Mouse (Mus musculus) adrenal gland, adult (tissue): ENCODE data around the gene Cd164l2.

ENCODE experiments used
- DNase-seq, 2 experiments: peaks; one replicate each; pipeline ENCODE4 v3.0.0; 2022 to 2023; ENCODE audit warnings: low spot score in 1 of 2; ENCODE audit not compliant: inconsistent age in 2 of 2

The Cd164l2 gene

DNA sequence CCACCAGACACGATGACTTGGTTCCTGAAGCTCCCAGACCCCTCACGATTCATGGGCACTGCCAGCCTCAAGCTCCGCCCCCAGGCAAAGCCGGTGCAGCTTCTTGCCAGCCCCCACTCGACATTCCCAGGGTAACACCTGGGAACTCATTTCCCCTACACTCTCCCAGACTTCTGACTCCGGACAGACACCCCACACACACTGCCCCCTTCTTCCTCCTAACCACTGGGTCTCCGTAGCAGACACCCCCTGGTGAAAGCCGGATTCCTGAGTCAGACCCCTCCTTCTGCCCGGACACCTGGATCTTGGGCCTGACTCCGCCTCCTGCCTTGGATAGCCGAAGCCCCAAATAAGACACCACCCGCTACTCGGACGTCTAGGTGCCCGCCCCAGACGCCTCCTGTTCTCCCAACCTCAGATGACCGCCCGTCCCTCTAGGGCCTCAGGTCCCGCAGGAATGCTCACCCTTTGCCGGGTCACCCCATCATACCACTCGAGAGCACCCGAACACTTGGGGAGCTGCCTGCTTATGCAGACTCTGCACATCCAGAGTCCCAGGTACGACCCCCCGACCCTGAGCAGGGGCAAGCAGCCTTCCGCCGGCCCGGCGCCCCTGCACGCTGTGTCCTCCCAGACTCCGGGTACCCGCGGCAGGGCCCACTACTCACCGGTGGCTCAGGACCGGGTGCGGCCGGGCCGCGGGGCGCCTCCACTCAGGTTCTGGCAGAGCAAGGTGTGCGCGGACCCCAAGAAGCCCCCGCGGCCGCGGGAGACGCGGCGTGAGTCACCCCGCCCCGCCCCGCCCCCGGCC lies at the start of gene Cd164l2, which contains the start of gene Gpr3:
TSS of gene Cd164l2 (plus strand) at position 381 of the 811 bp plus-strand sequence.
TSS of gene Gpr3 (minus strand) at position 786 of the 811 bp plus-strand sequence.
- DNase-seq = no peak

DNA sequence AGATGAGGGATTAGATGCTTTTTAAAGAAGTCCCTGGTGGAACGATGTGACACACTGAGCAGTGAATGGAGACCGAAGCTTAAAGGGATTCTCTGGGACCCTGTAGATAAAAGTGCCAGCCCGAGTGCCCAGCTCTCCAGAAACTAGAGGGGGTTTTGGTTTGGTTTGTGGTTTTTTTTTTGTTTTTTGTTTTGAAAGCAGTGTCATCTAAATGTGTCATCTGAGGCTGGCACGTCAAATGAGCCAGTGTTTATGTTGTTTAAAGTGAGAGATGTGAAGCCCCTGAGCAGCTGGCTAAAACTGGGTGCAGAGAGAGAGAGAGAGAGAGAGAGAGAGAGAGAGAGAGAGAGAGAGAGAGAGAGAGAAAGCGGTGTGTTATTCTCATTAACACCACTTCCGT lies 49.7 kb upstream of the Cd164l2 start:
- DNase-seq = no peak

DNA sequence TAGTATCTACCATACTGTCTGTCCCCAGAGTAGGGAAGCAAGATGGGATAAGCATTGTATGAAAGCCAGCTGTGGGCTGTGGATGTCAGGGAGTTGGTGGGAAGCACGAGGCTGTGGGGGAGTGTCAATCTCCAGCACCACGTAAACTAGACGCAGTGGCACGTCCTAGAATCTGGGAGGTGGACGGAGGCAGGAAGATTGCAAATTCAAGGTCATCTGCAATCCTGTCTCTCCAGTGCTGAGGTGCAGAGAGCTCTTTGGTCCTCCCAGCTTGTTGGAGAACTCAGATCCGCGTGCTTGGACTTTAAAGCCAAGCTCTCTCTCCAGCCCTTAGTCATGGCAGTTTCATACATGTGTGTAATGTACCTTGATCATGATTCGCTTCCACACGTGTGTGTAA lies 45.2 kb upstream of the Cd164l2 start:
- DNase-seq = peak in 1 of 2 experiments; percentile 56

DNA sequence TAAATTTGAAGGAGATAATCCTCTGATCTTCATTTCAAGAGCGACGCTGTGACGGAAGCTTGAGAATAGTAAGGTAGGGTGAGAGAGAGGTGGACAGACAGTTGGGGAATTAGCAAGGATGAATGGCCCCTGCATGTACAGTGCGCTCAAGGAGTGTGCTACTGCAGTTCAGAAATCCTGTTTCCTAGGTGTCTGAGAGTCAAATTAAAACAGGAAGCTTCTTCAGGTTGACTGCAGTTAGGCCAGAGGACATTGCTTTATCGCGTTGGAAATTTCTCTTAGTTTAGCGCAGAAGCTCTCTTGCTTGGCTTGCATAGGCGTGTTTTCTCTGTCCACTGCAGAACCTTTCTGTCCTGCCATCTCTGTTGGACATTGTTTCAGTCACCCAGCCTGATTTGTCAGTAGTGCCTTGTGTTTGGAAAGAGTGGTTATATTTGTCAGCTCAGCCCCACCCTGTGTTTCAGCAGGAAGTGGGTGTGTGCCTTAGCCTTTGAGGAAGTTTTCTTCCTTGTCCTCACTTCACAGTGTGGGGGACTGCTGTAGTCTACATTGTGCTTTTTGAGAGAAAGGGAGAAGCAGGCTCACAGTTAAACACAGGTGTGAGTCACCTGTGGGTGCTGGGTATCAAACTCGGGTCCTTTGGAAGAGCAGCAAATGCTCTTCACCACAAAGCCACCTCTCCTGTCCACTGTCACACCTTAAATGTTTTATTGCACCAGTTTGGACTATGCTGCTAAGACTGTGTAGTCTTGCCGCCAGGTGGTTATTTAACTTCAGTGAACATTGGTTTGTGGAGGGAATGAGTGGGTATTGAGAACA lies 42.5 kb upstream of the Cd164l2 start:
- DNase-seq = peak in 1 of 2 experiments; percentile 67

DNA sequence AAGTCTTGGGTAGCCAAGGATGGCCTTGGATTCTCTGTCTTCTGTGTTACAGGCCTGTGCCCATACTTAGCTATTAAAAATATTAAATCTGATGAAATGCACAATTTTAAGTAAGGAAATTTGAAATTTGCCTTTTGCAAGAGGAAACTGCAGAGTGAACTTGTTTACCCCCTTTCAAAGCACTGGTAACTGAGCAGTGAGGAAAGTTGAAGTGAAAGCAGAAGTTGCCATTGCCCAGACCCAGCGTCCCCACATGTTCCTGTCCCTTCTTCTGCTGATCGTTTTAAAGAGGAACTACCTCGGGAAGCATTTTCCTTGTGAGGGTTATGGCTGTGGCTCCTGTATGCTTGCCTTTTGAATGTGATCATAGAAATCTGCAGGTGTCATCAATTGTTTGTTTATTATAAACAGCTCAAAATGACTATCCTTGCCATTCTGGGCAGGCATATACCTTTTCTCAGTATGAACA lies 41.8 kb upstream of the Cd164l2 start:
- no peak for DNase-seq

DNA sequence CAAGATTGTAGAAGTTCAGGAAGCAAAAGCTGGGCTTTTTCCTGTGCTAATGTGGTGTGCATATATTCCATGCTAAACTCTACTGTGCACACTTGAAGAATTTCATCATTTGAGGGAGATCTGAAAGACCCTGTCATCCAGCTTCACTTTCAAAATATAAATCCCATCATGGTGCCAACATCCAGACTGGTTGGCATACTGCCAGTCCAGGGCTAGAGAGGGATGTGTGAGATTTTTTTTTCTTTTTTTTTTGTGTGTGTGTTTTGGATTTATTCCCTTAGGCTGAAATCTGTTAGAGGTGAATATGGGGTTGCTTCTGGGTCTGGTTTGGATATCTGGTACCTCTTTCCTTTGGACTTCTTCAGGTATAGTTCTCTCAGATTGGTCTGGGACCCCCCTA lies 41.3 kb upstream of the Cd164l2 start:
- DNase-seq = no peak

DNA sequence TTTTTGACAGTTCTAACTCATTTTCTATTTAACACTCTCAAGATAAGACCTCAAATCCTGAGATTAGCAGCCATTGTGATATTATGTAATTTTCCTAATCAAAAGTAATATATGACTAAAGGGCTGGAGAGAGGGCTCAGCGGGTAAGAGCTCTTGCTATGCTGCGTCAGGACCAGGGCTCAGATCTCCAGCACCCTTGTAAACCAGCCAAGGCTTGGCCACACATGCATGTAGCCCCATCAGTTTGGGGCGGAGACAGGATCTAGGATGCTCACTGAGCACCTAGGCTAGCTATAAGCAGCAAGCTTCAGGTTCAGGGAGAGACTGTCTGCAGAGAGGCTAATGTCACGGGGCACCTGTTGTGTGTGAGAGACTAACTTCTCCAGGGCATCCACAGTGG lies 39.5 kb upstream of the Cd164l2 start:
- no peak for DNase-seq

DNA sequence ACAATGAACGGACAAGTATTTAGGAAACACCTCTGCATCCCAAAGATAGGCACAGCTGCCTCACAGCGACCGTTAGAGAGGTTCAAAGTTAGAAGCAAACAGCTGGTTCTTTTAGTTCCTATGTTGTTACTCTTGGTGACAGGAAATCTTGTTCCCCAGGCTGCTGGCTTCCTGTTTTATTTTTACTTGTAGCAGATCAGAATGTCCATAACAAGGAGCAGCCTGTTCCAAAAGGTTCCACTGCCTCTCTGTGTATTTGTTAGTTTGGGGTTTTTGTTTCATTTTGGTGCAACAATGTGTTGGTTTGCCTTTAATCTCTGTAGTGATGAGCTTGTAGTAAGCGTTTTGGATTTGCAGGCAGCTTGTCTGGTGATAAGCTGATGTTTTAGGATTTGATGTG lies 37.6 kb upstream of the Cd164l2 start:
- no peak for DNase-seq

DNA sequence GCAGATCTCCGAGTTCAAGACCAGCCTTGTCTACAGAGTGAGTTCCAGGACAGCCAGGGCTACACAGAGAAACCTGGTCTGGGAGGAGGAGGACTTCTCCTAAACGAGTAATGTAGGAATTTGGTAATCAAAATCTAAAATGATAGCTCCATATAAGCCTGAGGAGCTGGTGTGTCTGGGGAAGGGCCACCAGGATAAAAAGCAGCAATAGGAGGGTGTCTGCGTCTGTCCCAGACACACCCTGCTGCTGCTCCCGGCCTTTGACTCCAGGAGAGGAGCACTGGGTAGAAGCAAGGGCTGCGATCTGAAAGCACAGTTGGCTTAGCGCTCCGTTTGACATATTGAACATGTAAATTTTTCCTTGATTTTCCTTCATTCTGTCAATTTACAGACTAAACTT lies 36.7 kb upstream of the Cd164l2 start:
- no peak for DNase-seq

DNA sequence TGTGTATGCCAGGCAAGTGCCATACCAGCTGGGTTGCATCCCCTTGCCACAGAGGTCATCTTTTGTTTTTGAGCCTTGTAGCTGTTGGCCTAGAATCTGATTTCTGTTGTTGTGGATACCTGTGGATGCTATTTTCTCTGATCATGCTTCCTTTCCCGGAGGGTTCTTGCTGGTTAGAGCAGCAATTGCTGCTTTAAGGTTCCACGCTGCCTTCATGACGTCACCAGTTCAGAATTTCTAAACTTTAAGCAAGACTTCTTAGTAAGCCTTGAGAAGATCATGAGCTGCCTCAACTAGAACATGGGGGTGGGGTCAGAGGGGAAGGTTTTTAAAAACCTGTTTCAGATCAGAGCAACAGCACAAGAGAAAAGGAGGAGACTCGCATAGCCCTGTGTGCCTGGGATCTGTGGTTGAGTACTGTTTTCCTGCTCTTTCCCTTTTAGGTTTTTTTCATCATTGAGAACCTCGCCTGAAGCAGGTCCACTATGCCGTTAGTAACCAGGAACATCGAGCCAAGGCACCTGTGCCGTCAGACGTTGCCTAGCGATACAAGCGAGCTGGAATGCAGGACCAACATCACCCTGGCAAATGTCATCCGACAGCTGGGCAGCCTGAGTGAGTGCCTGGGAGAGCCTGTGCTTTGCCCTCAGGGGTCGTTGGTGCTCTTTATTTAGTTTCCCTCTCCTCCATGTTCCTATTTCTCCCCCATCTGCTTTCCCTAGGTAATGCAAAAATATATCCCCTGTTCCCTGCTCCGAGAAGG lies 35.8 kb upstream of the Cd164l2 start:
- DNase-seq = peak; percentile 43 to 61

DNA sequence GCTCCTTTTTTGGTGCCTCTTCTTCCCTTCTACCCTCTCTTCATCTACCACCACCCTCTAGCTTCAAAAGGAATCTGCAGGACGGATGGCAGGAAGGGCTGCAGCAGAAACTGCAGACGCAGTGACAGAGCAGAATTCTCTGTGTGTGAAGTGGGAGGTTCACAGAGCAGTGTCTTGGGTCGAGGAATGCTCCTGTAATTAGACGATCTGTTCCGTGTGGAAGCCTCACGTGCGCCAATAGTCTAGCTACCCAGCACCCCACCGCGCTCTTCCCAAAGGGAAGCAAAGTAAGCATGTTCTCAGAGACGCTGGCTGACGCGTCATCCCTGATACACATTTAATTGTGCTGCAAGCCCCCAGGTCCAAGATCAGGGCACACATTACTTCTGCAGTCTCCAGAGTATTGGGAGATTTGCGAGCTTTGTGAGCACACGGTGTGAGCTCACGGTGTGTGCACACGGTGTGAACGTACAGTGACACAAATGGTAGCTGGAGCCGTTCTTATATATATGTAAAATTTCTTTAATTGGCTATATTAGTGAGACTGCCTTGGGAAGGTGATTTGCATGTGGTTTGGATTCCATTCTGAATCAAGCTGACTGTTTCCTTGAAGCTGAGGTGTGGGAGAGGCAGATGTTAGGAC lies 35.0 kb upstream of the Cd164l2 start:
- DNase-seq = no peak

DNA sequence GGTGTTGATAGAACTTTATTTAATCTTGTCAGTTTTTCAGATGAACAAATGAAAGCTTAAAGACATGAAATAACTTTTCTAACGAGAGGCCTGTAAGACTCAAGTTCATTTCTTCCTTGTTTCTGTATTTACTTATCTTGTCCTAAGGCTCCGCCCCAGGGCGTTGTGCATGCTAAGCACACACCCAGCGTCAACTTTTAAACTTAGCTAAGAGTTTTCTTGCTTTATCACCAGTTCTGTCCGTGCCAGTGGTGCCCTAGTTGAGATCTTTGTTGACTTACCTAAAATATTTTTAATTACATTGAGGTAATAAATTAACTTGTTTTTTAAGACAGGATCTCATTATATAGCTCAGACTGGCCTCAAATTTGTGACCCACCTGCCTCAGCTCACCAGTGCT lies 33.6 kb upstream of the Cd164l2 start:
- DNase-seq = no peak

DNA sequence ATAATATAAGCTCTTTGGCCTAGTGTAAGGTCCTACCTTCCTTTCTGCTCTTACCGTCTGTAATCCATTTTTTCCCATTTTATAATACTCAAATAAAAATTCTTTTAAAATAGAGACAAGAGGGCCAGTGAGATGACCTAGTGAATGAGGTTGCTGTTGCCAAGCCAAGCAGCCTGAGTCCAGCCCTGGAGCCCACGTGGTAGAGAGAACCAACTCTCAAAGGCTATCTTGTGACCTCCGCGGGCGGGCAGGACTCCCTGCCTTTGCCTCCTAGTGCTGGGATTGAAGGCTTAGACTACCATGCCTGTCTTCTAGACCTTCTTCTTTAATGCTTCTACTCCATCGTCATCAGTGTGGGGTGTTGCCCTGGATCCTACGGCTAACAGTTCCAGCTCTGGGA lies 32.7 kb upstream of the Cd164l2 start:
- no peak for DNase-seq

DNA sequence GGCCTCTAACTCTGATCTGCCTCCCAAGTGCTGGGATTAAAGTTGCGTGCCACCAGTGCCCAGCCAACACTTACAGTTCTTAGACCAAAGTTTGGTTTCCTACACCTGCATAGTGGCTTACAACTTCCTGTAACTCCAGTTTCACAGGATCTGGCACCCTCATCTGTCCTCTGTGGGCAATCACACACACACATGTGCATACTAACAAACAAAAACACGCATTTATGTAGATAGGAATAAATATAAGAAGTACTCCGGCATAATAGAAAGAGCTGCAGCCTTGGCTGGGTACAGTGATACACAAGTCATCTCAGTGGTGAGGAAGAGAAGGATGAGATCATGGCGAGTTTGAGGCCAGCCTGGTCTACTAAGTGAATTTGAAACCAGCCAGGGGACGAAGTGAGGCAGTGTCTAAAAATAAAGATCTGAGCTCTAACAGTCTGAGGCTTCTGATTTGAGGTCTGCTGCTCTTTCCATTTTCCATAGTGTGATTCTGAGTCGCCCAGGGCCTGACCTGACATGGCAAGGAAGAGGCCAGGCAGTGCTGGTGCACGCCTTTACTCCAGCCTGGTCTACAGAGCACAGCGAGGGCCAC lies 29.4 kb upstream of the Cd164l2 start:
- no peak for DNase-seq

DNA sequence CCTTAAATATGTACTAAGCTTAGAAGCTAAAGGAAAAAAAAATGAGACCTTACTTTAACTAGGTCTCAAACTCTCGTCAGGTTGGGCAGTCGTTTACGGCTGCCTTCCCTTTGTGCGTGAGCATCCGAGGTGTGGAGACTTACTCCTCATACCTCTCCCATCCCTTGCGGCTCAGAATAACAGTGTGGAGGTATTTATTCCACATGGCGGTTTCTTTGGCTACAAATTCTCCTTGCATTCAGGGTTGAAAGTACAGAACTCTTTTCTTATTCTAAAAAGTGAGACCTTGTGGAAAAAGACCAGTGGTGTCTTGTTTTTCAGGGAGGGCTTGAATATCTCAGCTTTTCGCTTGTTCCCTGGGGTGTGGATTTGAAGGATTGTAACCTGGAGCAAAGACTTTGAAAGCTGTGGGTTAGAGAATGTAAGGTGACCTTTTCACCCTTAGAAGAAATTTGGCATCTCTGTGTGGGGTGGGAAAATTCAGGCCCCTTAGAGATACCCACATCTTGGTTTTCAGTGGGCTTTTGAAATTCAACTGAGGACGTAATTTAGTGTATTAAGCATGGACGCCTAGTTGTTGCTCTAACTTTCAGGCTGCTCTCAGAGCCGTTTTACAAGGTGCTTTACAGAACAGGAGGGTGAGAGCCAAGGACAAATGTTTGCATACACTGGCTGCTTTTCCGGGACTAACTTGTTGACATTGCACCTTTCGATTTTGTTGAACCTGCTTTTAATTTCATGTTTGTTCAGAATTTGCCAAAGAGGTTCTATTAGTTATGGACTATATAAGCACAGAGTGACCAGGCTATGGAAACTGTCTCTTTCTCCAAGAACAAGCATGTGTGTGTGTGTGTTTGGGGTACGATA lies 27.7 kb upstream of the Cd164l2 start:
- DNase-seq = no peak

DNA sequence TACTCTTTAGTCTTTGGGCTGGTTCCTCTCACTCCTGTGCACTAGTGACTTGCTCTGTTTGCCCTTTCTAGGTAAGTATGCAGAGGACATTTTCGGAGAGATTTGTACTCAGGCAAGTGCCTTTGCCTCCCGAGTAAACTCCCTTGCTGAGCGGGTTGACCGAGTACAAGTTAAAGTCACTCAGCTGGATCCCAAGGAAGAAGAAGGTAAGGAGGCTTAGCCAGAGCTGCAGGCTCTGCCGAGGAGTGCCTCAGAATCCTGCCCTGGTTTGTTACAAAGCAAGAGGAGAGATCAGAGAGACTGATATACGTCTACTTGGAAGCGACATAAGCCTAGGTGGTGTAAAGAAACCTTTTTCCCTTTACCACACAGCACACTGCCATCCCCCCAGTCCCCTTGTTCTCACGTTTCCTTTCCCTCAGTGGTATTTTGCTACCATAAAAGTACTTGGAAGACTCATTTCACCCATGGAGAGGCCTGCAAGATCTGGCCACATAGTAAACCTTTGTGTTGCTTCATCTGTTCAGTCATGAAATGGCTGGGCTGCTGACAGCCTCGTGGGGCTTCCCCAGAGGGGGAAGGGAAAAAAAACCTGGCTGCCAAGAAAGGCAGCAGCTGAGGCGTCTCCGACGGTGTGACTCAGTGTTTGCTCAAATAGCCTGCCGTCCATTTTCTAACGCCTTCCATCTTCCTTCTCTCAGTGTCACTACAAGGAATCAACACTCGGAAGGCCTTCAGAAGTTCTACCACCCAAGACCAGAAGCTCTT lies 26.8 kb upstream of the Cd164l2 start:
- peak in 1 of 2 experiments; percentile 69 for DNase-seq

DNA sequence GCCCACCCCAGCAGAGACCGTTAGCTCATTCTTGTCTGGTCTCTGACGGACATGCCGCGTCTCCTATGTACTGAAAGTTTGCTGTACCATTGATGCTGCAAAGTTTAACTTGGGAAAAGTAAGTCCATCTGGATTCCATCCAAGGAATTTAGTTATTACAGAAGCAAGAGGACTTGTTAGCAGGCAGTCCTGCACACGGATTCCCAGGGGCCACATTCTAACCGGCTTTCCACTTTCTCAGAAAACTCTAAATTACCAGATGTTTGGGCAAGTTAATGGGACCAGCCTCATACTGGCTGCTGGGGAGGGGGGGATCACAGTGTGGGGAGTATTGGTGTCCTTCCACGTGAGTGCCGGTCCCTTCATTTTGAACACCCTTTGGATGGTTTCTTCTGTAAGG lies 26.0 kb upstream of the Cd164l2 start:
- no peak for DNase-seq

DNA sequence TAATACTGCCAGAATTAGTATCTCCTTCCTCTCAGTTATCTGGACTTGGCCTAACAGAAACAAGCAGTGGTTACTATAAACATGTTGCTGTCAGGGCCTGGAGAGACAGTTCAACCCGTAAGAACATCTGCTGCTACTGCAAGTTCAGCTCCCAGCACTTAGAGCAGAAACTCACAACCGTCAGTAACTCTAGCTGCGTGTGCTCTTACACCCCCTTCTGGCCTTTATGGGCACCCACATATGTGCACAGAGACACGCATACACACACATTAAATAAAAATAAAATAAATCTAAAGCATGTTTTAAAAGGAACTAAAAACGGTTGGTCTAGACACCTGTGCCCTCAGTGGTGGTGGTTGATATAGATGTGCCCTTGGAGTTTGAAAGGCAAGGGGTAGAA lies 25.1 kb upstream of the Cd164l2 start:
- no peak for DNase-seq

DNA sequence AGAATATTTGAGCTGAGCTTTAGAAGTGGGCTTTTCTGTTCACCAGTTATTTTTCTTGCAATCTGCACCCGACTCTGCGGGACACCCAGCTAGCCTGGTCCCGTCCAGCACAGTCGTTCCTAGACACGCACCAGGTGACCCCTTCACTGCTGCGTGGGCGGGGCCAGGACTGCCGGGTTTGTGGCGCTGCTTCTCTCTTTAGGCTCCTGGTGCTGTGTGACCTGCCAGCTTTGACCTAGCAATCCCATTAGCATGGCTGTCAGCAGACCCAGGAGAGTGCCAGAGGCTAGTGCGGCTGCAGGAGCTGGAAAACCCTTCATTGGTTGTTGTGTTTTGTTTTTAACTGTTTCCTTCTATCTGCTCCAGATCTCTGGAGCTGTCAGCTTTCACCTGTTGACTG lies 22.5 kb upstream of the Cd164l2 start:
- no peak for DNase-seq
